Mouse (Mus musculus): ENCODE data around the gene Smok3b. TPM values are rescaled to one million over a fixed set of nuclear protein-coding genes. Genes with fewer than 3 reads are reported as not detected.

The Smok3b gene
- polyA plus RNA-seq, 1 experiment from 2014 or later = not detected

GRCm38 (mm10) chr5:138086842-138087241 is 65.6 kb downstream of the Smok3b start:
- H3K4me1 ChIP-seq = peaks cover 13% of the 10 kb centered on the region
- H3K27ac ChIP-seq = no peak overlapping the region
- 82% methylated on average over 3 of the region's 3 CpGs for WGBS
- no peak overlapping the region for H3K9ac ChIP-seq
- H3K9me3 ChIP-seq (replicated peaks) = no peaks in the 10 kb centered on the region
- no peak for ATAC-seq (ENCODE audit: low FRiP score)
- peak overlapping the region; percentile 78 for H3K4me2 ChIP-seq (replicated peaks)
- peak overlapping the region; percentile 63; the same call in 1 of the 2 replicates for H3K4me3 ChIP-seq
- H3K27me3 ChIP-seq = 0 out of 2 replicates have a peak, but pooled peaks cover 3% of the 10 kb centered on the region
- peaks cover 4% of the 10 kb centered on the region; the same call in 1 of the 2 replicates for H3K36me3 ChIP-seq

- H3K9ac ChIP-seq = no peak overlapping the region
- no peak for ATAC-seq (ENCODE audit: low FRiP score)
- H3K9me3 ChIP-seq (replicated peaks) = no peaks in the 10 kb centered on the region
- H3K4me2 ChIP-seq (replicated peaks) = no peak overlapping the region
- H3K4me3 ChIP-seq = no peak overlapping the region
- 0 out of 2 replicates have a peak, but pooled peaks cover 3% of the 10 kb centered on the region for H3K27me3 ChIP-seq
- 89% methylated on average over 3 of the region's 3 CpGs for WGBS
- H3K27ac ChIP-seq = no peak overlapping the region
- peaks cover 8% of the 10 kb centered on the region for H3K36me3 ChIP-seq
- H3K4me1 ChIP-seq = peaks cover 13% of the 10 kb centered on the region
Measured at GRCm38 (mm10) chr5:138088366-138088765, 67.1 kb downstream of the Smok3b start.

GRCm38 (mm10) chr5:138089108-138089551 is 67.9 kb downstream of the Smok3b start:
- Histone ChIP-seq H3K4me1 (peaks cover 13% of the 10 kb centered on the region), H3K9ac (no peak overlapping the region), H3K27me3 (no peaks in the 10 kb centered on the region), H3K36me3 (peaks cover 16% of the 10 kb centered on the region), H3K4me2 (replicated peaks) (no peak overlapping the region), H3K4me3 (no peak overlapping the region), H3K27ac (no peak overlapping the region), H3K9me3 (replicated peaks) (no peaks in the 10 kb centered on the region)
- WGBS = 85% methylated on average over 6 of the region's 6 CpGs
- ATAC-seq (ENCODE audit: low FRiP score) = no peak

- Histone ChIP-seq H3K4me2 (replicated peaks) (no peak overlapping the region), H3K36me3 (peaks cover 27% of the 10 kb centered on the region), H3K27me3 (no peaks in the 10 kb centered on the region), H3K9me3 (replicated peaks) (no peaks in the 10 kb centered on the region), H3K4me3 (no peak overlapping the region), H3K9ac (no peak overlapping the region), H3K27ac (no peak overlapping the region), H3K4me1 (peaks cover 11% of the 10 kb centered on the region)
- no peak for ATAC-seq (ENCODE audit: low FRiP score)
- 81% methylated on average over 3 of the region's 3 CpGs for WGBS
Measured at GRCm38 (mm10) chr5:138090271-138090670, 69.0 kb downstream of the Smok3b start.

GRCm38 (mm10) chr5:138090737-138091136 is 69.5 kb downstream of the Smok3b start:
- H3K4me2 ChIP-seq (replicated peaks) = no peak overlapping the region
- no peak overlapping the region for H3K27ac ChIP-seq
- no peaks in the 10 kb centered on the region for H3K27me3 ChIP-seq
- H3K36me3 ChIP-seq = peaks cover 32% of the 10 kb centered on the region
- no peak overlapping the region for H3K9ac ChIP-seq
- H3K9me3 ChIP-seq (replicated peaks) = no peaks in the 10 kb centered on the region
- no peak overlapping the region for H3K4me3 ChIP-seq
- no peak for ATAC-seq (ENCODE audit: low FRiP score)
- peaks cover 11% of the 10 kb centered on the region for H3K4me1 ChIP-seq
- 91% methylated on average over 5 of the region's 5 CpGs for WGBS

- Histone ChIP-seq H3K27ac (no peak overlapping the region), H3K9me3 (replicated peaks) (no peaks in the 10 kb centered on the region), H3K4me2 (replicated peaks) (no peak overlapping the region), H3K4me3 (no peak overlapping the region), H3K27me3 (no peaks in the 10 kb centered on the region), H3K9ac (no peak overlapping the region), H3K4me1 (no peaks in the 10 kb centered on the region), H3K36me3 (peaks cover 48% of the 10 kb centered on the region)
- WGBS = 92% methylated on average over 4 of the region's 4 CpGs
- ATAC-seq (ENCODE audit: low FRiP score) = no peak
Measured at GRCm38 (mm10) chr5:138092771-138093170, 71.5 kb downstream of the Smok3b start.

GRCm38 (mm10) chr5:138094474-138094873 is 73.2 kb downstream of the Smok3b start:
- H3K36me3 ChIP-seq = peaks cover 64% of the 10 kb centered on the region
- WGBS = over 99% methylated on average over 6 of the region's 6 CpGs
- no peaks in the 10 kb centered on the region for H3K4me1 ChIP-seq
- no peak overlapping the region for H3K27ac ChIP-seq
- H3K9me3 ChIP-seq (replicated peaks) = no peaks in the 10 kb centered on the region
- no peak overlapping the region for H3K4me3 ChIP-seq
- no peak overlapping the region for H3K9ac ChIP-seq
- ATAC-seq (ENCODE audit: low FRiP score) = no peak
- no peaks in the 10 kb centered on the region for H3K27me3 ChIP-seq
- no peak overlapping the region for H3K4me2 ChIP-seq (replicated peaks)

Other genes with a start within 250 kb of the Smok3b start
- 55.1 and 59.7 TPM in 2 replicates for gene Ppp1r35, start 242.6 kb upstream of the Smok3b start, polyA plus RNA-seq (2016; fragmentation: Nextera tagmentation; extraction: Ambion mirVana)
- 11.0 and 14.8 TPM in 2 replicates for gene Mepce, start 233.8 kb upstream of the Smok3b start, polyA plus RNA-seq (2016; fragmentation: Nextera tagmentation; extraction: Ambion mirVana)
- 19.5 and 20.1 TPM in 2 replicates for gene Zcwpw1, start 233.6 kb upstream of the Smok3b start, polyA plus RNA-seq (2016; fragmentation: Nextera tagmentation; extraction: Ambion mirVana)
- 0.21 and 1.1 TPM in 2 replicates for gene Pilra, start 185.1 kb upstream of the Smok3b start, polyA plus RNA-seq (2016; fragmentation: Nextera tagmentation; extraction: Ambion mirVana)
- not detected in 2 replicates for gene Pilrb1, start 163.3 kb upstream of the Smok3b start, polyA plus RNA-seq (2016; fragmentation: Nextera tagmentation; extraction: Ambion mirVana)
- gene Pilrb2, start 149.6 kb upstream of the Smok3b start, polyA plus RNA-seq (2016; fragmentation: Nextera tagmentation; extraction: Ambion mirVana) = not detected in 2 replicates
- not detected in 2 replicates for gene Cyp3a13, start 99.8 kb upstream of the Smok3b start, polyA plus RNA-seq (2016; fragmentation: Nextera tagmentation; extraction: Ambion mirVana)
- 0.17 and 0.74 TPM in 2 replicates for gene Gjc3, start 58.3 kb upstream of the Smok3b start, polyA plus RNA-seq (2016; fragmentation: Nextera tagmentation; extraction: Ambion mirVana)
- gene Azgp1, start 39.9 kb upstream of the Smok3b start, polyA plus RNA-seq (2016; fragmentation: Nextera tagmentation; extraction: Ambion mirVana) = not detected in 2 replicates
- gene Smok3a, start 168 bp upstream of the Smok3b start, polyA plus RNA-seq (2016; fragmentation: Nextera tagmentation; extraction: Ambion mirVana) = not detected in 2 replicates
- gene Smok3c, start 31.8 kb downstream of the Smok3b start, polyA plus RNA-seq (2016; fragmentation: Nextera tagmentation; extraction: Ambion mirVana) = not detected in 2 replicates
- 37.3 and 41.7 TPM in 2 replicates for gene Zkscan1, start 63.7 kb downstream of the Smok3b start, polyA plus RNA-seq (2016; fragmentation: Nextera tagmentation; extraction: Ambion mirVana)
- 93.8 and 95.8 TPM in 2 replicates for gene Zscan21, start 95.5 kb downstream of the Smok3b start, polyA plus RNA-seq (2016; fragmentation: Nextera tagmentation; extraction: Ambion mirVana)
- 34.2 and 35.9 TPM in 2 replicates for gene Zfp113, start 134.3 kb downstream of the Smok3b start, polyA plus RNA-seq (2016; fragmentation: Nextera tagmentation; extraction: Ambion mirVana)
- 270 and 286 TPM in 2 replicates for gene Cops6, start 139.6 kb downstream of the Smok3b start, polyA plus RNA-seq (2016; fragmentation: Nextera tagmentation; extraction: Ambion mirVana)
- gene Ap4m1, start 150.6 kb downstream of the Smok3b start, polyA plus RNA-seq (2016; fragmentation: Nextera tagmentation; extraction: Ambion mirVana) = 25.7 and 28.6 TPM in 2 replicates
- 179 and 180 TPM in 2 replicates for gene Mcm7, start 151.0 kb downstream of the Smok3b start, polyA plus RNA-seq (2016; fragmentation: Nextera tagmentation; extraction: Ambion mirVana)
- gene Taf6, start 166.0 kb downstream of the Smok3b start, polyA plus RNA-seq (2016; fragmentation: Nextera tagmentation; extraction: Ambion mirVana) = 102 and 109 TPM in 2 replicates
- 45.8 and 46.3 TPM in 2 replicates for gene Cnpy4, start 166.1 kb downstream of the Smok3b start, polyA plus RNA-seq (2016; fragmentation: Nextera tagmentation; extraction: Ambion mirVana)
- 10.9 and 12.8 TPM in 2 replicates for gene Mblac1, start 172.9 kb downstream of the Smok3b start, polyA plus RNA-seq (2016; fragmentation: Nextera tagmentation; extraction: Ambion mirVana)
- not detected in 2 replicates for gene Nxpe5, start 204.5 kb downstream of the Smok3b start, polyA plus RNA-seq (2016; fragmentation: Nextera tagmentation; extraction: Ambion mirVana)
- gene Lamtor4, start 234.1 kb downstream of the Smok3b start, polyA plus RNA-seq (2016; fragmentation: Nextera tagmentation; extraction: Ambion mirVana) = 54.0 and 60.7 TPM in 2 replicates
- 18.9 and 20.4 TPM in 2 replicates for gene BC037034, start 242.6 kb downstream of the Smok3b start, polyA plus RNA-seq (2016; fragmentation: Nextera tagmentation; extraction: Ambion mirVana)

All from hindbrain, embryonic 12.5 days (tissue).